Mouse (Mus musculus) small intestine, adult 2 months (tissue): Measurements from ENCODE around the gene Ano1.

Experiments used
- CTCF ChIP-seq: fragments of 200-500 bp; IDR thresholded peaks from 2 replicates; pipeline ENCODE4 v1.5.1; 2012; ENCODE audit warnings: low read depth, mild to moderate bottlenecking, control low read depth, inconsistent platforms, low read length, moderate library complexity, mixed read lengths; ENCODE audit not compliant: insufficient replicate concordance, insufficient read length; ENCODE audit errors: extremely low read depth
- POLR2A ChIP-seq: fragments of 200-500 bp; IDR thresholded peaks from 2 replicates; pipeline ENCODE4 v1.6.1; 2012; ENCODE audit warnings: low read depth, mild to moderate bottlenecking, control low read depth, inconsistent platforms, low read length, moderate library complexity

DNA sequence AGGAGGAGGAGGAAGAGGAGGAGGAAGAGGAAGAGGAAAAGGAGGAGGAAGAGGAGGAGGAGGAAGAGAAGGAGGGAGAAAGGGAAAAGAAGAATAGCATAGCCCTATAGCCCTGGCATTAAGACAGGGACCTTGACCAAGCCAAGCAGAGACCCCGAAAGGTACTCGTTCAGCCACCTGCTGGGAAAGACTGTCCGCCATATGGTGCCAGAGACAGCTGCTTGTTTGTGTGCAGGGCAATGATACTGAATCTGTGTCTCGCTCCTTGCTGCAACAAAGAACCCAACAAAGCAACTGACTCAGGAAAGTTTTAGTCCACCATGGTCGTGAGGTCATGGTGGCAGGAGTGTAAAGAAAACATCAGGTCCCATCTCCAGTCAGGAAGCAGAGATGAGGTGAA is 34.0 kb downstream of the Ano1 start:
- TF ChIP-seq POLR2A (no peak), CTCF (no peak)
